Mouse (Mus musculus): ENCODE measurements around the gene Lpxn. TPM values are rescaled to one million over a fixed set of nuclear protein-coding genes. Genes with fewer than 3 reads are reported as not detected.
A peak's percentile ranks its signal among the peaks of the same experiment; 100 is the strongest.

The Lpxn gene
- polyA plus RNA-seq, 1 experiment = 4.8 TPM

GRCm38 (mm10) chr19:12770888-12771287 lies 25.1 kb upstream of the Lpxn start:
- Histone ChIP-seq H3K36me3 (ENCODE audit: control insufficient read depth, insufficient read depth, low read length) (peaks cover 49% of the 10 kb centered on the region), H3K4me3 (ENCODE audit: low read depth, low read length) (no peak overlapping the region), H3K27ac (ENCODE audit: insufficient read depth, low read depth, low read length) (no peak overlapping the region), H3K4me1 (ENCODE audit: control insufficient read depth, insufficient read depth, insufficient read length, low read length) (no peaks in the 10 kb centered on the region), H3K27me3 (ENCODE audit: control insufficient read depth, insufficient read depth, low read length) (no peaks in the 10 kb centered on the region)
- 60% methylated on average over 5 of the region's 5 CpGs for WGBS
- TF ChIP-seq CTCF (IDR thresholded peaks at IDR 0.05; ENCODE audit: extremely low read depth, insufficient read length, insufficient replicate concordance, low read depth, low read length) (no peak), POLR2A (IDR thresholded peaks at IDR 0.05; ENCODE audit: low read depth, low read length) (no peak)

- Histone ChIP-seq H3K27me3 (ENCODE audit: control insufficient read depth, insufficient read depth, low read length) (no peaks in the 10 kb centered on the region), H3K4me3 (ENCODE audit: low read depth, low read length) (no peak overlapping the region), H3K4me1 (ENCODE audit: control insufficient read depth, insufficient read depth, insufficient read length, low read length) (no peaks in the 10 kb centered on the region), H3K27ac (ENCODE audit: insufficient read depth, low read depth, low read length) (no peak overlapping the region), H3K36me3 (ENCODE audit: control insufficient read depth, insufficient read depth, low read length) (peaks cover 22% of the 10 kb centered on the region)
- TF ChIP-seq POLR2A (IDR thresholded peaks at IDR 0.05; ENCODE audit: low read depth, low read length) = no peak
- no peak for TF ChIP-seq CTCF (IDR thresholded peaks at IDR 0.05; ENCODE audit: extremely low read depth, insufficient read length, insufficient replicate concordance, low read depth, low read length)
Observed at GRCm38 (mm10) chr19:12780437-12780836, 15.6 kb upstream of the Lpxn start.

- 86% methylated on average over 2 of the region's 2 CpGs for WGBS
- Histone ChIP-seq H3K27ac (ENCODE audit: insufficient read depth, low read depth, low read length) (no peak overlapping the region), H3K4me1 (ENCODE audit: control insufficient read depth, insufficient read depth, insufficient read length, low read length) (0 out of 2 replicates have a peak, but pooled peaks cover 2% of the 10 kb centered on the region), H3K4me3 (ENCODE audit: low read depth, low read length) (no peak overlapping the region), H3K36me3 (ENCODE audit: control insufficient read depth, insufficient read depth, low read length) (0 out of 2 replicates have a peak, but pooled peaks cover 5% of the 10 kb centered on the region), H3K27me3 (ENCODE audit: control insufficient read depth, insufficient read depth, low read length) (no peaks in the 10 kb centered on the region)
- no peak for TF ChIP-seq POLR2A (IDR thresholded peaks at IDR 0.05; ENCODE audit: low read depth, low read length)
- no peak for TF ChIP-seq CTCF (IDR thresholded peaks at IDR 0.05; ENCODE audit: extremely low read depth, insufficient read length, insufficient replicate concordance, low read depth, low read length)
Observed at GRCm38 (mm10) chr19:12786803-12787395, 9.1 kb upstream of the Lpxn start.

GRCm38 (mm10) chr19:12787721-12788120 lies 8.3 kb upstream of the Lpxn start:
- WGBS = 83% methylated on average over 4 of the region's 4 CpGs
- no peak for TF ChIP-seq POLR2A (IDR thresholded peaks at IDR 0.05; ENCODE audit: low read depth, low read length)
- TF ChIP-seq CTCF (IDR thresholded peaks at IDR 0.05; ENCODE audit: extremely low read depth, insufficient read length, insufficient replicate concordance, low read depth, low read length) = no peak
- Histone ChIP-seq H3K4me1 (ENCODE audit: control insufficient read depth, insufficient read depth, insufficient read length, low read length) (0 out of 2 replicates have a peak, but pooled peaks cover 2% of the 10 kb centered on the region), H3K36me3 (ENCODE audit: control insufficient read depth, insufficient read depth, low read length) (0 out of 2 replicates have a peak, but pooled peaks cover 5% of the 10 kb centered on the region), H3K27me3 (ENCODE audit: control insufficient read depth, insufficient read depth, low read length) (no peaks in the 10 kb centered on the region), H3K27ac (ENCODE audit: insufficient read depth, low read depth, low read length) (no peak overlapping the region), H3K4me3 (ENCODE audit: low read depth, low read length) (no peak overlapping the region)

- 0 out of 2 replicates have a peak, but pooled peaks cover 3% of the 10 kb centered on the region for H3K36me3 ChIP-seq (ENCODE audit: control insufficient read depth, insufficient read depth, low read length)
- no peak for TF ChIP-seq POLR2A (IDR thresholded peaks at IDR 0.05; ENCODE audit: low read depth, low read length)
- TF ChIP-seq CTCF (IDR thresholded peaks at IDR 0.05; ENCODE audit: extremely low read depth, insufficient read length, insufficient replicate concordance, low read depth, low read length) = no peak
- no peaks in the 10 kb centered on the region for H3K27me3 ChIP-seq (ENCODE audit: control insufficient read depth, insufficient read depth, low read length)
- H3K27ac ChIP-seq (ENCODE audit: insufficient read depth, low read depth, low read length) = no peak overlapping the region
- H3K4me1 ChIP-seq (ENCODE audit: control insufficient read depth, insufficient read depth, insufficient read length, low read length) = 0 out of 2 replicates have a peak, but pooled peaks cover 2% of the 10 kb centered on the region
- no peak overlapping the region for H3K4me3 ChIP-seq (ENCODE audit: low read depth, low read length)
Observed at GRCm38 (mm10) chr19:12792374-12792773, 3.6 kb upstream of the Lpxn start.

GRCm38 (mm10) chr19:12794056-12795044 lies 1.6 kb upstream of the Lpxn start:
- peaks cover 2% of the 10 kb centered on the region; the same call in 1 of the 2 replicates for H3K4me1 ChIP-seq (ENCODE audit: control insufficient read depth, insufficient read depth, insufficient read length, low read length)
- TF ChIP-seq POLR2A (IDR thresholded peaks at IDR 0.05; ENCODE audit: low read depth, low read length) (peak; percentile 60; the same call in 1 of the 2 replicates), CTCF (IDR thresholded peaks at IDR 0.05; ENCODE audit: extremely low read depth, insufficient read length, insufficient replicate concordance, low read depth, low read length) (peak; percentile 75; the same call in 1 of the 2 replicates)

More at GRCm38 (mm10) chr19:12794056-12795044, 1.6 kb upstream of the Lpxn start:
- H3K27me3 ChIP-seq (ENCODE audit: control insufficient read depth, insufficient read depth, low read length) = no peaks in the 10 kb centered on the region
- peak overlapping the region; percentile 94 for H3K27ac ChIP-seq (ENCODE audit: insufficient read depth, low read depth, low read length)
- under 1% methylated on average over 39 of the region's 39 CpGs for WGBS
- peak overlapping the region; percentile 97 for H3K4me3 ChIP-seq (ENCODE audit: low read depth, low read length)
- H3K36me3 ChIP-seq (ENCODE audit: control insufficient read depth, insufficient read depth, low read length) = 0 out of 2 replicates have a peak, but pooled peaks cover 2% of the 10 kb centered on the region

All from small intestine, adult 2 months (tissue).